Mouse (Mus musculus) frontal cortex, postnatal 36 days (tissue): ENCODE measurements around the gene Med12l.
"Not testable (repeated sequence)": the region's sequence is repeated elsewhere in the genome, so short reads cannot be mapped to it uniquely, and the experiment has no call there.

Source experiments
- DNase-seq, 2 experiments: peaks; one replicate each; pipeline ENCODE4 v3.0.0; 2022; ENCODE audit warnings: low spot score in 2 of 2

Med12l gene

GRCm38 (mm10) chr3:59022971-59023370, 17.3 kb downstream of the Med12l start:
- DNase-seq: no peak

DNA sequence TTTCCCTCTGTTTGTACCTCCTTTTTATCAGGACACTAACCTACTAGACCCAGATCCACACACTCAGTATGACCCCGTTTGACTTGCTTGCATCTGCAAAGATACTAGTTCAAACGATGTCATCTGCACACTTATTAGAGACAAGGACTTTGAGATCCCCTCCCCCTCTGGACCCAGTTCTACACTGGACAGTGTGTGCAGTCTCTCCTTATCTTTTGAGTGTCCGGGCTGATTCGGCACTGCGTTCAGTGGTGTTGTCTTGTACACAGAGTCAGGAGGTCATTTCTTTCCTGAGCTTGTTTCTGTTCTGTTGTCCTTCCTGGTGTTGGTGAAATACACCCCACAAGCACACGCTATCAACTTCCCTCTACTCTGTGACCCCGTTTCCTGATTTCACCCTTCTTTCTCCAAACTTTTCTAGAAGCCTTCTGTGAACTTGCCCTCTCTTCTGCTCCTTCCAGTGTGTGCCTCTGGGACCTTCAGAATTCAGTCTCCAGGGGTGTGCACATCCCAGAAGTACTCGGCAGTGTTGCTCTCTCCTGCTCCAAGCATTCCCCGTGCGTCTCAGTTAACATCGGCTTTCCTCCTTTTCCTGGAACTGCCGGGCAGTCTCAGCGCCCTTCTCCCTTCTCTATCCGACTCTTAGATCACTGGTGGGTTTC, 19.0 kb downstream of the Med12l start:
- DNase-seq: no peak

- no peak for DNase-seq
These were observed 19.5 kb downstream of the Med12l start for GRCm38 (mm10) chr3:59025193-59025535.

GRCm38 (mm10) chr3:59028696-59029095, 23.1 kb downstream of the Med12l start:
- no peak for DNase-seq

GRCm38 (mm10) chr3:59030986-59031385, 25.4 kb downstream of the Med12l start:
- no peak for DNase-seq

GRCm38 (mm10) chr3:59041487-59041886, 35.9 kb downstream of the Med12l start:
- no peak for DNase-seq

GRCm38 (mm10) chr3:59054834-59055535, 49.4 kb downstream of the Med12l start:
- no peak for DNase-seq

GRCm38 (mm10) chr3:59059022-59059541, 53.5 kb downstream of the Med12l start:
- DNase-seq: peak; percentile 51 to 84

DNA sequence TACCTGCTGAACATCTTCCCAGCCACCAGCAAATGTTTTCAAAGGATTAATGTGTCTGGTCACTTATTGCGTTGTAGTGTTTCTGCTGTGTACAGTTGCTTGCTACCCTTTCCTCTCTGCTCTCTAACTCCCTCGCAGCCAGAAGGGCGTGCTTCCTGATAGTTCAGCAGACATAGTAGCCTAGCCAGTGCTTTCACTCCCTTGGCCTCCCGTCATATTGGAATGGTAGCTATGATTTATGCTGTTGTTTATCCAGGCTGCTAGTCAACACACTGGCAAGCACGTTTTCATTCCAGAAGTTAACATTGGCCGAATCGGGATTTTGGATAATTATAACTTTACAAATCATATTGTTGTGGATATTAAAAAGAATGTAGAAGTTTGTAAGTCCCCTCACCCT, 54.5 kb downstream of the Med12l start:
- DNase-seq: no peak

GRCm38 (mm10) chr3:59062141-59062540, 56.5 kb downstream of the Med12l start:
- DNase-seq: no peak

DNA sequence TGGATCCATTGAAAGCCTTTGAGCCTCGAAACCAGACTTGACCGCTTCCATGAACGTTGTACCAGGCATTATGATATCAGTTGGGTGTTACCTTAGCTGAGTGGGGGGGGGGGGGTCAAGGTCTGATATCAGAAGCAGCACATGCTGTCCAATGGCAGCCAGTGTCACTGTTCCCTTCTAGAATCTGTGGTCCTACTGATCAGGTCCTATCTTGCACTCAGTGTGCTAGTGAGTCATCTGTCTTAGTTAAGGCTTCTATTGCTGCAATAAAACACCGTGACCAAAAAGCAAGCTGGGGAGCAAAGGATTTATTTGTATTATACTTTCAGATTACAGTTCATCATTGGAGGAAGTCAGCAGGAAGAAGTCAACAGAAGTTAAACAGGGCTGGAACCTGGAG, 57.8 kb downstream of the Med12l start:
- DNase-seq: no peak

GRCm38 (mm10) chr3:59065937-59066336, 60.3 kb downstream of the Med12l start:
- no peak for DNase-seq

- peak in 1 of 2 experiments; percentile 26 for DNase-seq
These were observed 61.1 kb downstream of the Med12l start for GRCm38 (mm10) chr3:59066558-59067294.

- DNase-seq: not testable (repeated sequence)
These were observed 63.4 kb downstream of the Med12l start for GRCm38 (mm10) chr3:59069071-59069470.

GRCm38 (mm10) chr3:59077278-59077677, 71.7 kb downstream of the Med12l start:
- no peak for DNase-seq

- DNase-seq: no peak
These were observed 73.0 kb downstream of the Med12l start for GRCm38 (mm10) chr3:59078585-59078984.

- peak in 1 of 2 experiments; percentile 51 for DNase-seq
These were observed 73.7 kb downstream of the Med12l start for GRCm38 (mm10) chr3:59079327-59079726.

DNA sequence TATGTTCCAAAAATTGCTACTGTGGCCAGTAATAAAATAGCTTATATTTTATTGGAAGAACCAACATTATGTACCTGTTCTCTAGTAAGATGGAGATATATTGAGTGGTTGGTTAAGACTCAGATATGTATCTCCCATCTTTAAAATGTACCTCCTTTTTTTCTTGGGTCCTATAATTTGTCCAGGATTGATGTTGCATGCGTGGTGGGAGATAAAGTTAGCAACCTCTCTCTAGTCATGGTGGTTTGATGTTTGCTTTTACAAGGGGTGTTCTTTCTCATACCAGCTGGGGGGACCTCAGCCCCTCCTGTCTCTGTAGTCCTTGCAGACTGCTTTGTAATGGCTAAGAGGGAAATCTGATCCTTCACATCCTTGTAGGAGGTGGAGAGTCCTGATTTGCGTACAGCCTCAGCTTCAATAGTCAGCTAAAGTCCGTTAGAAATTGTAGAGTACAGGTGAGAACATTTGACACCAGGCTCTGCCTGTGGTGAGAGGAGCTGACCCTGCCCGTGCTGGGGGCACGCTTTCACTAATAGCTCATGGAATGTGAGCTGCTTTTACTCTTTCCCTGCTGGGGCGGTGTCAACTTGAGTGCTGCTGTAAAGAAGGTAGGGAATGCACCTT, 74.8 kb downstream of the Med12l start:
- no peak for DNase-seq

- no peak for DNase-seq
These were observed 75.3 kb downstream of the Med12l start for GRCm38 (mm10) chr3:59080919-59081318.

- no peak for DNase-seq
These were observed 87.1 kb downstream of the Med12l start for GRCm38 (mm10) chr3:59092702-59093101.

- no peak for DNase-seq
These were observed 91.8 kb downstream of the Med12l start for GRCm38 (mm10) chr3:59097421-59097820.

GRCm38 (mm10) chr3:59098540-59098939, 92.9 kb downstream of the Med12l start:
- DNase-seq: no peak
